Mouse (Mus musculus) megakaryocyte, embryonic 14.5 days (primary cell): ENCODE results near the gene Ccdc88c.

Experiments used
- FLI1 ChIP-seq: IDR thresholded peaks from 2 replicates; pipeline ENCODE4 v1.6.1; 2012; ENCODE audit warnings: low read length, inconsistent platforms, mixed read lengths
- GATA1 ChIP-seq: IDR thresholded peaks from 3 replicates; pipeline ENCODE4 v1.6.1; 2012; ENCODE audit warnings: mixed read lengths, low read length, inconsistent platforms, borderline replicate concordance

DNA sequence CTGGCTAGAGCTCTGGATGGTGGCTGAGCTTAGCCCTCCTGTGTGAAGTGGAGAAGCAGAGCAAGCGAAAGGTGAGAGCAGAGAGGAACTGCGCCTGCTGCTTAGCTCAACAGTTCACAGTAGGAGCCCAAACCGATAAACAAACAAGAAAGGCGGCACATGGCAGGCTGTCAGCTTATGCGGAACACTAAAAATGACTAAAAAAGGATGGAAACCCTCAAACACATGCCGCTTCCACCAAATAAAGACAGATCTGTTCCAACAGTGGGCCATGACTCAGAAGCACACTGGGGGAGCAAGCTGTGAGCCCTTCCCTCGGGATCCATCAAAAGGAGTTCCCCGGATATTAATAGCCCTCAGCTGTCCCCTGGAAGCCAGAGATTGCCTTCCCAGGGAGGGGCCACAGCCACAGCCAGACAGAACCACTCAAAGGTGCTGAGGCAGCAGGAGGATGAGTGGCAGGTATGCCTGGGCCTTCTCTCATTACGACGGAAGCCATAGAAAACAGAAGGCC is 20.8 kb downstream of the Ccdc88c start:
- TF ChIP-seq GATA1 (no peak), FLI1 (no peak)
